Mouse (Mus musculus): ENCODE results near the gene Fcho2. TPM values are rescaled to one million over a fixed set of nuclear protein-coding genes. Genes with fewer than 3 reads are reported as not detected.

Gene Fcho2
- polyA plus RNA-seq, 1 experiment from 2014 or later, result 31.2 TPM

DNA sequence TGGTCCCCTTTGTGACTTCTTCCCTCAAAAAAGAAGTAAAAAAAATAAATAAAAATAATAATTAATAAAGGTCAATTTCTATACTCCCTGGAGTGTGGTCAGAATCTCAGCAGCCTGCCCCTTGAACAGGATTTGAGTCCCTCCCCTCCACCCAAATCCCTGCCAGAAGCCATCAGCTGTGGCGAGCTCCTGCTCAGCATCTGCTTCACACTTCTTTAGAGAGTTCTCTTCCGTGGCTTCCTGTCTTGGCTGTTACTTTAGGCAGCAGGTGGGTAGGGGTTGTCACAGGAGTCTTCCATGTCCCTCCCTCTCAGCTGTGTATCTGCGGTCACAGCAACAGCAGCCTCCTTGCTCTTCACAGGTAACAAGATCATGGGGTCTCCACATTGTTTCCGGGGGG lies 109.7 kb downstream of the Fcho2 start:
- Histone ChIP-seq H3K36me3 (ENCODE audit: control insufficient read depth, insufficient read depth, low read length) (no peaks in the 10 kb centered on the region), H3K9me3 (ENCODE audit: control insufficient read depth, low read length) (no peaks in the 10 kb centered on the region), H3K27ac (ENCODE audit: low read length) (no peak overlapping the region), H3K4me2 (ENCODE audit: low read depth, low read length) (no peak overlapping the region), H3K27me3 (replicated peaks; ENCODE audit: control insufficient read depth, insufficient read depth, low read length) (no peaks in the 10 kb centered on the region), H3K9ac (ENCODE audit: low read depth, low read length) (no peak overlapping the region), H3K4me3 (ENCODE audit: low read length) (no peak overlapping the region), H3K4me1 (ENCODE audit: control insufficient read depth, insufficient read depth, low read length) (peaks cover 7% of the 10 kb centered on the region)
- 77% methylated on average over 4 of the region's 4 CpGs for WGBS
- no peak for ATAC-seq

GRCm38 (mm10) chr13:98703786-98704185 lies 111.5 kb downstream of the Fcho2 start:
- 68% methylated on average over 8 of the region's 8 CpGs for WGBS

DNA sequence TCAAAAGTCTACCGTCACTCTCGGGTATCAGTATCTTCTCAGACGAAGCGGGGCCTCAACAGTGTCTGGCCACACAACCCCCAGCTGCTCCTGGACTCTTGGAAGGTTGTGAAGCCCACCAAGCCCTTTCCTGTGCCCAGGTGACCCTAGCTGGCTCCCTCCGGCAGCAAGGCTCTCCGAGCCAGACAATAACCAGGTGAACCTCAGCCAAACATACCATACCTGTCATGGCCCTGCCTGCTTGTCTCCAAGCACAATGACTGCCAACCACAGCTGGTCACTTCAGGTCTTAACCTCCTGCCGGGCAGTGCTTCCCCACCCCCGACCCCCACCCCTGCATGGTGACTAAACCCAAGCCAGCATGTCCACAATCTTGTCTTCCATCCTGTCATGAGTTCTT lies 112.9 kb downstream of the Fcho2 start:
- Histone ChIP-seq H3K4me3 (ENCODE audit: low read length) (no peak overlapping the region), H3K9ac (ENCODE audit: low read depth, low read length) (no peak overlapping the region), H3K9me3 (ENCODE audit: control insufficient read depth, low read length) (no peaks in the 10 kb centered on the region), H3K27me3 (replicated peaks; ENCODE audit: control insufficient read depth, insufficient read depth, low read length) (no peaks in the 10 kb centered on the region), H3K27ac (ENCODE audit: low read length) (no peak overlapping the region), H3K4me1 (ENCODE audit: control insufficient read depth, insufficient read depth, low read length) (peaks cover 11% of the 10 kb centered on the region), H3K36me3 (ENCODE audit: control insufficient read depth, insufficient read depth, low read length) (no peaks in the 10 kb centered on the region), H3K4me2 (ENCODE audit: low read depth, low read length) (no peak overlapping the region)
- WGBS, result 89% methylated on average over 8 of the region's 8 CpGs
- ATAC-seq, result no peak

More at GRCm38 (mm10) chr13:98703786-98704185, 111.5 kb downstream of the Fcho2 start:
- Histone ChIP-seq H3K27me3 (replicated peaks; ENCODE audit: control insufficient read depth, insufficient read depth, low read length) (no peaks in the 10 kb centered on the region), H3K9ac (ENCODE audit: low read depth, low read length) (no peak overlapping the region), H3K9me3 (ENCODE audit: control insufficient read depth, low read length) (no peaks in the 10 kb centered on the region), H3K27ac (ENCODE audit: low read length) (no peak overlapping the region), H3K4me1 (ENCODE audit: control insufficient read depth, insufficient read depth, low read length) (peaks cover 11% of the 10 kb centered on the region), H3K36me3 (ENCODE audit: control insufficient read depth, insufficient read depth, low read length) (no peaks in the 10 kb centered on the region), H3K4me2 (ENCODE audit: low read depth, low read length) (no peak overlapping the region), H3K4me3 (ENCODE audit: low read length) (no peak overlapping the region)
- ATAC-seq, result no peak

- Histone ChIP-seq H3K27me3 (replicated peaks; ENCODE audit: control insufficient read depth, insufficient read depth, low read length) (no peaks in the 10 kb centered on the region), H3K36me3 (ENCODE audit: control insufficient read depth, insufficient read depth, low read length) (no peaks in the 10 kb centered on the region), H3K4me2 (ENCODE audit: low read depth, low read length) (no peak overlapping the region), H3K4me3 (ENCODE audit: low read length) (no peak overlapping the region), H3K4me1 (ENCODE audit: control insufficient read depth, insufficient read depth, low read length) (peaks cover 11% of the 10 kb centered on the region), H3K9me3 (ENCODE audit: control insufficient read depth, low read length) (no peaks in the 10 kb centered on the region), H3K27ac (ENCODE audit: low read length) (peak overlapping the region; percentile 91), H3K9ac (ENCODE audit: low read depth, low read length) (no peak overlapping the region)
- ATAC-seq, result no peak
- 67% methylated on average over 5 of the region's 5 CpGs for WGBS
Observed at GRCm38 (mm10) chr13:98701309-98701675, 114.0 kb downstream of the Fcho2 start.

- H3K9me3 ChIP-seq (ENCODE audit: control insufficient read depth, low read length), result no peaks in the 10 kb centered on the region
- H3K9ac ChIP-seq (ENCODE audit: low read depth, low read length), result peak overlapping the region; percentile 31; the same call in 1 of the 2 replicates
- WGBS, result 37% methylated on average over 10 of the region's 10 CpGs
- peaks cover 11% of the 10 kb centered on the region for H3K4me1 ChIP-seq (ENCODE audit: control insufficient read depth, insufficient read depth, low read length)
- H3K27me3 ChIP-seq (replicated peaks; ENCODE audit: control insufficient read depth, insufficient read depth, low read length), result no peaks in the 10 kb centered on the region
- peak; percentile 21 for ATAC-seq
- H3K4me3 ChIP-seq (ENCODE audit: low read length), result no peak overlapping the region
- peak overlapping the region; percentile 91 for H3K27ac ChIP-seq (ENCODE audit: low read length)
- H3K36me3 ChIP-seq (ENCODE audit: control insufficient read depth, insufficient read depth, low read length), result no peaks in the 10 kb centered on the region
- peak overlapping the region; percentile 5; the same call in 1 of the 2 replicates for H3K4me2 ChIP-seq (ENCODE audit: low read depth, low read length)
Observed at GRCm38 (mm10) chr13:98700661-98701308, 114.5 kb downstream of the Fcho2 start.

DNA sequence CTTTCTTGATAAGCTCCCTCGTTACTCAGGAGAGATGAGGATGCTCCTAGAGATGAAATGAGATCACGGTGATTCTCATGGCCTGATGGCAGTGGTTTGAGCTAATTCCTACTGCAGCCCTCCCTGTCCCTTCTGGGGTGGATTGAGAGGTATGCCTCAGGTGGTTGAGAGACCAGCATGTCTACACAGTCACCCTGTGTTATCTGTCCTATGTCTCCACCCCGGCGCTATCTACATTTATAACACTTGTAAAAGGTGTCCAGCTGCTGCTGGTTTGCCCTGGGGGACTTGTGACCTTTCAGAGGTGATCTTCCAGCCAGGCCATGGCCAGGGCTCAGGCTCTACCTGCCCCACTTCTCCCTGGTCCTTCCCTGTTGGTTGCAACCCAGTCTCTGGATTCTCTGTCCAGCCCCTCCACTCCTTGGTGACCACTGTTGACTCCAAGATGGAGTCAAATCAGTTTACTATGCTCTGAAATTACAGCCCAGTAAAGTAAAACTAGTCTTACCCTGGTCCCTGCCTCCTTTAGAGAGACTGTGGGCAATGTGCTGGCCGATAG lies 115.2 kb downstream of the Fcho2 start:
- Histone ChIP-seq H3K9me3 (ENCODE audit: control insufficient read depth, low read length) (no peaks in the 10 kb centered on the region), H3K27me3 (replicated peaks; ENCODE audit: control insufficient read depth, insufficient read depth, low read length) (no peaks in the 10 kb centered on the region; the same call in 1 of the 2 replicates), H3K4me3 (ENCODE audit: low read length) (no peak overlapping the region), H3K36me3 (ENCODE audit: control insufficient read depth, insufficient read depth, low read length) (no peaks in the 10 kb centered on the region), H3K4me2 (ENCODE audit: low read depth, low read length) (peak overlapping the region; percentile 19; the same call in 1 of the 2 replicates), H3K27ac (ENCODE audit: low read length) (peak overlapping the region; percentile 91), H3K9ac (ENCODE audit: low read depth, low read length) (peak overlapping the region; percentile 31; the same call in 1 of the 2 replicates), H3K4me1 (ENCODE audit: control insufficient read depth, insufficient read depth, low read length) (peaks cover 16% of the 10 kb centered on the region)
- peak; percentile 58 for ATAC-seq
- 45% methylated on average over 5 of the region's 5 CpGs for WGBS

DNA sequence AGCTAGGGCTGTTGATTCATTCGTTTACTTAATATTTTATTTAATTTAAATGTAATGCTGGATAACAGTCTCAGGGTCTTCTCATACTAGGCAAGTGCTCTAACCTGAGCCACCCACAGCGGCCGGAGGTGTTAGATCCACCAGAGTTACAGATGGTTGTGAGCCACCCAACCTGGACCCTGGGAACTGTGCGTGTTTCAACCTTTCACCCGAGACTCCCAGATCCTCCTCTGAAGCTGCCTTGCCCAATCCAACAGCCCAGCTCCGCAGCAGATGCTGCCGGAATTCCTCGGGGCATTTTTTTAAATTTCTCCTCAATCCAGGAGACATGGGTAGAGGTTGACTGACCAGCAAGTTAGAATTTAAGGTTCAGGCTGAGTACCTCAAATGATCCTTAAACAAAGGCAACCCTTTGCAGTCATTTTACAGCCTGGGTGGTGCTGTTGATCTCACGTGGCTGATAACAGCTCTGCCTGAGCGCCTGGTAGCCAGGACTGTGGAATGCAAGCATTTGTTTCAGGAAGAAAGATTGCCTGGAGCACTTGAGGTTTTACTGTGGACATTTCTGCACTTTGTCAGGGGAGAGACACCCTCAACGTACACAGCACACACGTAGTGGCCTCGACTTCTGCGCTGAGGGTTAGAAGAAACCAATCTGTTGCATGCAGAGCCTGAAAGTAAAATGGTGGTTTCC lies 116.1 kb downstream of the Fcho2 start:
- peaks cover 16% of the 10 kb centered on the region for H3K4me1 ChIP-seq (ENCODE audit: control insufficient read depth, insufficient read depth, low read length)
- no peaks in the 10 kb centered on the region for H3K9me3 ChIP-seq (ENCODE audit: control insufficient read depth, low read length)
- H3K36me3 ChIP-seq (ENCODE audit: control insufficient read depth, insufficient read depth, low read length), result no peaks in the 10 kb centered on the region
- H3K27me3 ChIP-seq (replicated peaks; ENCODE audit: control insufficient read depth, insufficient read depth, low read length), result no peaks in the 10 kb centered on the region; the same call in 1 of the 2 replicates
- no peak overlapping the region for H3K4me3 ChIP-seq (ENCODE audit: low read length)
- peak overlapping the region; percentile 19; the same call in 1 of the 2 replicates for H3K4me2 ChIP-seq (ENCODE audit: low read depth, low read length)
- no peak overlapping the region for H3K9ac ChIP-seq (ENCODE audit: low read depth, low read length)
- H3K27ac ChIP-seq (ENCODE audit: low read length), result peak overlapping the region; percentile 91
- 30% methylated on average over 14 of the region's 14 CpGs for WGBS
- peak; percentile 51 for ATAC-seq

- no peaks in the 10 kb centered on the region for H3K9me3 ChIP-seq (ENCODE audit: control insufficient read depth, low read length)
- H3K4me1 ChIP-seq (ENCODE audit: control insufficient read depth, insufficient read depth, low read length), result peaks cover 9% of the 10 kb centered on the region
- H3K27ac ChIP-seq (ENCODE audit: low read length), result peak overlapping the region; percentile 88
- no peak overlapping the region for H3K4me2 ChIP-seq (ENCODE audit: low read depth, low read length)
- H3K9ac ChIP-seq (ENCODE audit: low read depth, low read length), result no peak overlapping the region
- H3K36me3 ChIP-seq (ENCODE audit: control insufficient read depth, insufficient read depth, low read length), result no peaks in the 10 kb centered on the region
- no peaks in the 10 kb centered on the region; the same call in 1 of the 2 replicates for H3K27me3 ChIP-seq (replicated peaks; ENCODE audit: control insufficient read depth, insufficient read depth, low read length)
- no peak for ATAC-seq
- no peak overlapping the region for H3K4me3 ChIP-seq (ENCODE audit: low read length)
- 88% methylated on average over 3 of the region's 3 CpGs for WGBS
Observed at GRCm38 (mm10) chr13:98696716-98697115, 118.5 kb downstream of the Fcho2 start.

DNA sequence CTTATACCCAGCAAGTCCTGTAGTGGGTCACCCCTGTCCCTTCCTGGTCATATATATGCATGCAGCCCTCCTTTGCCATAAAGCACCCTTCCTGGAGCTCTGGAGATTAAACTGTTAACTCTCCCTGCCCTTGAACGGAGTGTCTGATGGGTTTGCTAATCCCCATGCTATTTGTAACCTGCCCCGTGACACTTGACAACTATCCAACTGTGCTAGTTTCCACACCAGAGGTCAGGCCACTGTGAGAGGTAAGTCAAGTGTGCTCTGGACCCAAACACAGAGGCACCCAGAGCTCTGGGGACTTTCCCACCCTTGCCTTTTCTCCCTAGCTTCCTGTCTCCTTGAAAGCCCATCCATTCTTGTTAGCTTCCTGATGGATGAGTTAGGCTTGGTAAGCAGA lies 119.7 kb downstream of the Fcho2 start:
- Histone ChIP-seq H3K36me3 (ENCODE audit: control insufficient read depth, insufficient read depth, low read length) (no peaks in the 10 kb centered on the region), H3K9me3 (ENCODE audit: control insufficient read depth, low read length) (no peaks in the 10 kb centered on the region), H3K4me2 (ENCODE audit: low read depth, low read length) (peak overlapping the region; percentile 65), H3K4me1 (ENCODE audit: control insufficient read depth, insufficient read depth, low read length) (peaks cover 13% of the 10 kb centered on the region), H3K9ac (ENCODE audit: low read depth, low read length) (peak overlapping the region; percentile 80), H3K27ac (ENCODE audit: low read length) (peak overlapping the region; percentile 88), H3K27me3 (replicated peaks; ENCODE audit: control insufficient read depth, insufficient read depth, low read length) (no peaks in the 10 kb centered on the region; the same call in 1 of the 2 replicates), H3K4me3 (ENCODE audit: low read length) (peak overlapping the region; percentile 52)
- ATAC-seq, result peak; percentile 11; the same call in 1 of the 2 replicates
- 27% methylated on average over 2 of the region's 2 CpGs for WGBS

Measured in intestine, embryonic 16.5 days (tissue).